Mouse (Mus musculus) embryonic facial prominence, embryonic 15.5 days (tissue): Measurements from ENCODE around the gene Gm16440. TPM values are rescaled to one million over a fixed set of nuclear protein-coding genes. Genes with fewer than 3 reads are reported as not detected.
"Not testable (repeated sequence)": the region's sequence is repeated elsewhere in the genome, so short reads cannot be mapped to it uniquely, and the experiment has no call there.

Experiments
- ATAC-seq: fragments of 200-750 bp; cut with Nextera tagmentation; 2 replicates; pipeline ENCODE4 v1.8.0; 2017; ENCODE audit warnings: low read depth, moderate TSS enrichment; ENCODE audit not compliant: insufficient number of reproducible peaks, low FRiP score, low TSS enrichment
- H3K27ac ChIP-seq: fragments of 300-500 bp; sonication (generic); replicated peaks from 2 replicates; pipeline ENCODE4 v1.5.1; 2015; ENCODE audit warnings: mild to moderate bottlenecking, inconsistent platforms
- H3K27me3 ChIP-seq: fragments of 300-500 bp; sonication (generic); 2 replicates; pipeline ENCODE4 v1.6.1; 2015; ENCODE audit warnings: inconsistent platforms
- H3K36me3 ChIP-seq: fragments of 300-500 bp; sonication (generic); 2 replicates; pipeline ENCODE4 v1.6.1; 2015; ENCODE audit warnings: mild to moderate bottlenecking, inconsistent platforms
- H3K4me1 ChIP-seq: fragments of 300-500 bp; sonication (generic); 2 replicates; pipeline ENCODE4 v1.6.1; 2015; ENCODE audit warnings: inconsistent platforms
- H3K4me2 ChIP-seq: fragments of 300-500 bp; sonication (generic); replicated peaks from 2 replicates; pipeline ENCODE4 v1.6.1; 2015; ENCODE audit warnings: mild to moderate bottlenecking, inconsistent platforms
- H3K4me3 ChIP-seq: fragments of 300-500 bp; sonication (generic); replicated peaks from 2 replicates; pipeline ENCODE4 v1.5.1; 2015; ENCODE audit warnings: mild to moderate bottlenecking, inconsistent platforms
- H3K9ac ChIP-seq: fragments of 300-500 bp; sonication (generic); 2 replicates; pipeline ENCODE4 v1.6.1; 2015; ENCODE audit warnings: inconsistent platforms
- H3K9me3 ChIP-seq: fragments of 300-500 bp; sonication (generic); replicated peaks from 2 replicates; pipeline ENCODE4 v1.6.1; 2016; ENCODE audit warnings: inconsistent platforms
- WGBS: fragments of 180-500 bp; shearing (Covaris S2); methylation state at CpG from one replicate; pipeline ENCODE4 v1.1.7; 2015; 5-methylcytosine and 5-hydroxymethylcytosine counted together
- polyA plus RNA-seq: library from polyadenylated mRNA; unstranded; fragments of >200 nt; fragmentation: Nextera tagmentation; extraction: Ambion mirVana; gene quantifications from 2 replicates; pipeline ENCODE4 v1.2.1, GENCODE M21; 2015

Gm16440 gene
- not detected in 2 replicates for polyA plus RNA-seq

DNA sequence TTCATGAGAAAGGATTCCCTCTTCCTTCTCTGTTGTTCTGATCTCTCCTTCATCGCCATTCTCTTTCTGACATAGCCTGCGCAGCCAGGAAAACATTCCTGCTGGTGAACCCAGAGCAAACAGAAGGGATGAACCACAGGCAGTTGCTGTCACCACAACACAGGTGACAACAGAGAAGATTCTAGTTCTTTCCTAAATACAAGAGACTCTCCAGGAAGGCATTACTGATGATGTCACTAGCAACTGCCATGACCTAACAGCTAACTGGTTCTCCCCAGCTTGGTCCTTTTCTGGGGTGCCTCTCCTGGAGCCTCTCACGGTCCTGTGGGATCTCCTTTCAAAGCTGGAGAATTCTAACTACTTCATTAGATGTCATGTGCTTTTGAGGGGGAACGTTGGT is at the start of gene Gm16440:
Gene Gm16440, minus strand, starts transcription at position 101 of the 400 bp plus-strand sequence.
- not testable (repeated sequence) for H3K9me3 ChIP-seq, H3K4me2 ChIP-seq, H3K4me1 ChIP-seq, H3K4me3 ChIP-seq, ATAC-seq, H3K27ac ChIP-seq, H3K36me3 ChIP-seq, H3K9ac ChIP-seq, H3K27me3 ChIP-seq
- WGBS: 81% methylated on average over 2 of the region's 4 CpGs

DNA sequence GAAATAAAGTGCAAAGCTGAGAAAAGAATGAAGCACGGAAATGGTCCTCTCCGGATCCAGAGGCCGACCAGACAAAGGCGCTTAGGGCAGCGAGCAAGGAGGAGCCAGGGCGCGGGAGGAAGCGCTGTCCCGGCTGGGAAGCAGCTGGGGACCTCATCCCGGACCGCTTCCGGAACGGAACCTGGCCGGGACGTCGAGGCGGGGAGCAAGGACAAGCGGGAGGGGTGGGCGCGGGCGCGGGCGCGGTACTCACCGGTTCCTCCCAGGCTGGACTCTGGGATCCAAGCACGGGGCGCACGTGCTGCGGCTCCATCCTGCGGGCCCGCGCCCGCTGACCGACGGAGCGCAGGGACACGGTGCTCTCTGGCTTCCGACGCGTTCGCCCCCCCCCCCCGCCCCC is 36.6 kb upstream of the Gm16440 start:
- not testable (repeated sequence) for H3K4me1 ChIP-seq, H3K27me3 ChIP-seq, H3K9me3 ChIP-seq, H3K9ac ChIP-seq, H3K27ac ChIP-seq, ATAC-seq, H3K36me3 ChIP-seq
- H3K4me2 ChIP-seq: peak overlapping the region; percentile 50
- peak overlapping the region; percentile 32; the same call in 1 of the 2 replicates for H3K4me3 ChIP-seq
- WGBS: 7% methylated on average over 26 of the region's 42 CpGs

DNA sequence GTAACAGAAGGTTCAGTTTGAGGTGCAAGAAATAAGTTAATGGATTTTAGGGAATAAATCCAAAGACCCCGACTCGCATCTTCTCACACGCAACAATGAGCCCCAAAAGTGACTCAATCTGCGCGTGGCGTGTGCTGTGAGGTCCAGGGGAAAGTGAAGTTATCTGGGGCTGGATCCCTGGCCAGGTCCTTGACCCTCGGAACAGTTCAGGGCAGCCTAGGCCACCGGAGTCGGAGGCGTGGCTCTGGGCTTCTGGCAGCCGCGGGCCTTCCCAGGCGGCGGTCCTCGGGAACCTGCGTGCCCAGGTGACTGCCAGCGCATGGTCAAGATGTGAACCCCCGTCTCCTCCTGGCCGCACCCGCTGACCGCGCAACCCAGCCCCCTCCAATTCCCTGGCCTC is 36.2 kb upstream of the Gm16440 start:
- H3K4me3 ChIP-seq: peak overlapping the region; percentile 32
- H3K36me3 ChIP-seq, H3K9me3 ChIP-seq, H3K27me3 ChIP-seq, H3K9ac ChIP-seq, ATAC-seq, H3K4me1 ChIP-seq, H3K27ac ChIP-seq: not testable (repeated sequence)
- WGBS: 15% methylated on average over 22 of the region's 22 CpGs
- H3K4me2 ChIP-seq: peak overlapping the region; percentile 50

DNA sequence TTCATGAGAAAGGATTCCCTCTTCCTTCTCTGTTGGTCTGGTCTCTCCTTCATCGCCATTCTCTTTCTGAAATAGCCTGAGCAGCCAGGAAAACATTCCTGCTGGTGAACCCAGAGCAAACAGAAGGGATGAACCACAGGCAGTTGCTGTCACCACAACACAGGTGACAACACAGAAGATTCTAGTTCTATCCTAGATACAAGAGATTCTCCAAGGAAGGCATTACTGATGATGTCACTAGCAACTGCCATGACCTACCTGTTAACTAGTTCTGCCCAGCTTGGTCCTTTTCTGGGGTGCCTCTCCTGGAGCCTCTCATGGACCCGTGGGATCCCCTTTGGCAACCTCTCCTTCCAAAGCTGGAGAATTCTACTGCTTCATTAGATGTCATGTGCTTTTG is 22.3 kb upstream of the Gm16440 start, which contains the start of gene Gm3591:
Gene Gm3591, minus strand, starts transcription at position 101 of the 400 bp plus-strand sequence.
- H3K27ac ChIP-seq, H3K27me3 ChIP-seq, H3K4me1 ChIP-seq, H3K36me3 ChIP-seq, ATAC-seq, H3K9me3 ChIP-seq, H3K9ac ChIP-seq, H3K4me2 ChIP-seq, H3K4me3 ChIP-seq: not testable (repeated sequence)
- no CpG with 5 or more reads among the region's 2 CpGs for WGBS

DNA sequence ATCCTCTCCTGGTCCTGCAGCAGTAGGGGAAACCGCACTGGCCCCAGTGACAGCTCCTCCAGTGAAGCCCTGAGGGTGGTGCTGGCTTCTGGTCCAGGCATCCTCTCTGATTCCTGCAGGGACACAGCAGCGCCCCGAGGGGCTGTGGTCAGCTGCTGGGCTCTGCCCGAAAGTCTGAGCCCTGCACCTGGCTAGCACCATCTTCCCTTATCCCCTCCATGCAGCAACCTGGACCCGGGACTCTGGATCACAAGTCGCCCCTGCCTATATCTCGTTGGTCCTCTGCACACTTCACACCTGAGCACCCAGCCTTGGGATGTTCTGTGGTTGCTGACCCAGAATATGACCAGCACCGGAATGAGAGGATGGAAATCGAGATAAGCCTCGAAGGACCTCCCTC is 46.5 kb downstream of the Gm16440 start, which contains the start of gene Gm3618:
Gene Gm3618, minus strand, starts transcription at position 101 of the 400 bp plus-strand sequence.
- H3K4me3 ChIP-seq, H3K36me3 ChIP-seq, H3K9ac ChIP-seq, H3K4me2 ChIP-seq, H3K27me3 ChIP-seq, H3K9me3 ChIP-seq, ATAC-seq, H3K4me1 ChIP-seq, H3K27ac ChIP-seq: not testable (repeated sequence)
- no CpG with 5 or more reads among the region's 10 CpGs for WGBS

Other genes with a start within 250 kb of the Gm16440 start
- not detected in 2 replicates for gene Gm21560, start 171.0 kb downstream of the Gm16440 start, polyA plus RNA-seq
- gene Gm3411, start 103.1 kb downstream of the Gm16440 start, polyA plus RNA-seq: 0.69 and 0.75 TPM in 2 replicates
- gene Gm21103, start 85.5 kb downstream of the Gm16440 start, polyA plus RNA-seq: not detected in 2 replicates
- gene Gm3618, start 46.6 kb downstream of the Gm16440 start, polyA plus RNA-seq: not detected in 2 replicates
- 0.63 TPM in 1 of 2 replicates, not detected in the other for gene Gm3591, start 22.2 kb upstream of the Gm16440 start, polyA plus RNA-seq
- gene Gm3594, start 54.3 kb upstream of the Gm16440 start, polyA plus RNA-seq: not detected in 2 replicates
- gene Gm8356, start 147.0 kb upstream of the Gm16440 start, polyA plus RNA-seq: not detected in 2 replicates
- gene Gm3629, start 200.3 kb upstream of the Gm16440 start, polyA plus RNA-seq: 0.24 TPM in 1 of 2 replicates, not detected in the other
- gene Gm3460, start 232.1 kb upstream of the Gm16440 start, polyA plus RNA-seq: not detected in 2 replicates